Mouse (Mus musculus): ENCODE measurements around the gene Foxi1.

DNA sequence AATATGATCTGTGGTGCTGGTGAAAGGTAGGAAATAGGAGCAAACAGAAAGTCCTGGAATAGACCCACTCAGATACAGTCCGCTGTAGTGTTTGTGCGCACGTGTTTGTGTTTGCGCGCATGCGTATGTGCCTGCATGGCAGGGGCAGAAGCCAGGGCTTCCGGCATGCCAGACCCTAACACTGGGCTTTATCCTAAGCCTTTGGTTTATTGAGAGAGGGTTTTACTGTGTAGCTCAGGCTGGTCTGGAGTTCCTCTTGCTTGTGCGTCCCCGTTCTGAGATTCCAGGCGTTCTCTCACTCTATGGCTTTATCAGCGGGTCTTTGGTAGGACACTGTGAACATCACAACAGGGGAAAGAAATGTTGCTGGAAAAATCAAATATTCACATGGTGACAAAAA, 42.6 kb downstream of the Foxi1 start:
- TF ChIP-seq CHD2 (IDR thresholded peaks at IDR 0.05; ENCODE audit: low read depth, low read length) (no peak), HCFC1 (IDR thresholded peaks at IDR 0.05; ENCODE audit: borderline replicate concordance, insufficient read depth, low read length) (no peak), ZC3H11A (IDR thresholded peaks at IDR 0.05; ENCODE audit: borderline replicate concordance, low read depth, low read length) (no peak), MAFK (IDR thresholded peaks at IDR 0.05; ENCODE audit: insufficient read depth, low read depth, low read length) (no peak), ZNF384 (IDR thresholded peaks at IDR 0.05; ENCODE audit: low read depth, low read length) (no peak)

All from ES-E14 (cell line).